Mouse (Mus musculus) hindbrain, embryonic 15.5 days (tissue): ENCODE measurements around the gene Rab3ip. TPM values are rescaled to one million over a fixed set of nuclear protein-coding genes. Genes with fewer than 3 reads are reported as not detected.

Experiments
- ATAC-seq: fragments of 200-750 bp; cut with Nextera tagmentation; 2 replicates; pipeline ENCODE4 v1.8.0; 2017; ENCODE audit warnings: low read depth, moderate number of reproducible peaks, moderate TSS enrichment; ENCODE audit not compliant: low FRiP score
- H3K27ac ChIP-seq: fragments of 300-500 bp; sonication (generic); replicated peaks from 2 replicates; pipeline ENCODE4 v1.5.1; 2015; ENCODE audit warnings: mild to moderate bottlenecking, inconsistent platforms
- H3K27me3 ChIP-seq: fragments of 300-500 bp; sonication (generic); 2 replicates; pipeline ENCODE4 v1.6.1; 2015; ENCODE audit warnings: control low read depth, inconsistent platforms
- H3K36me3 ChIP-seq: fragments of 300-500 bp; sonication (generic); 2 replicates; pipeline ENCODE4 v1.6.1; 2015; ENCODE audit warnings: control low read depth, inconsistent platforms
- H3K4me1 ChIP-seq: fragments of 300-500 bp; sonication (generic); replicated peaks from 2 replicates; pipeline ENCODE4 v1.6.1; 2015; ENCODE audit warnings: control low read depth, inconsistent platforms
- H3K4me2 ChIP-seq: fragments of 300-500 bp; sonication (generic); 2 replicates; pipeline ENCODE4 v1.6.1; 2015; ENCODE audit warnings: moderate library complexity, mild to moderate bottlenecking, inconsistent platforms
- H3K4me3 ChIP-seq: fragments of 300-500 bp; sonication (generic); 2 replicates; pipeline ENCODE4 v1.5.1; 2015; ENCODE audit warnings: mild to moderate bottlenecking, inconsistent platforms
- H3K9ac ChIP-seq: fragments of 300-500 bp; sonication (generic); 2 replicates; pipeline ENCODE4 v1.6.1; 2015; ENCODE audit warnings: inconsistent platforms
- H3K9me3 ChIP-seq: fragments of 300-500 bp; sonication (generic); 2 replicates; pipeline ENCODE4 v1.6.1; 2016; ENCODE audit warnings: control low read depth, inconsistent platforms
- WGBS: fragments of 180-500 bp; shearing (Covaris S2); methylation state at CpG from one replicate; pipeline ENCODE4 v1.1.7; 2015; 5-methylcytosine and 5-hydroxymethylcytosine counted together
- polyA plus RNA-seq: library from polyadenylated mRNA; unstranded; fragments of >200 nt; fragmentation: Nextera tagmentation; extraction: Ambion mirVana; gene quantifications from 2 replicates; pipeline ENCODE4 v1.2.1, GENCODE M21; 2015

Rab3ip gene
- polyA plus RNA-seq, 1 experiment from 2014 or later = 45.1 TPM

DNA sequence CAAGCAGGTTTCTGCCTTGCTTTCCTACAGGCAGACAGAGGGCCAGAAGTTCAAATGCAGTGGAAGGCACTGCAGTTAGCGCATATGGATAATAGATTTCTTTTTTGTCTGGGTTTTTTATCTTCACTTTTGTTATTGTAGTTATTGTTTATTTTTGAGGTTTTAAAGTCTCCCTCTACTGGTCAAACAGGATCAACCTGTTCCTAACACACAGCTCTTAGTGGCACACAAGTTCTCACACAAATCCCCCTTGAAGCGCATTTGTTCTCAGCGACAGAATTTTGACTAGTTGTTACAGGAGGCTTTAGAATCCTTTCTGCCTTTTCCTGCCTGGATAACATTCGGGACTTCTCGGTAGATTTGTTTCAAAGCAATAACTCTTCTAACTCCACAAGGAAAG, 67.0 kb downstream of the Rab3ip start:
- Histone ChIP-seq H3K36me3 (no peaks in the 10 kb centered on the region), H3K9me3 (no peaks in the 10 kb centered on the region), H3K4me1 (no peaks in the 10 kb centered on the region), H3K27ac (no peak overlapping the region), H3K4me2 (no peak overlapping the region), H3K9ac (no peak overlapping the region), H3K4me3 (no peak overlapping the region), H3K27me3 (no peaks in the 10 kb centered on the region)
- 69% methylated on average over 5 of the region's 5 CpGs for WGBS
- ATAC-seq = no peak

DNA sequence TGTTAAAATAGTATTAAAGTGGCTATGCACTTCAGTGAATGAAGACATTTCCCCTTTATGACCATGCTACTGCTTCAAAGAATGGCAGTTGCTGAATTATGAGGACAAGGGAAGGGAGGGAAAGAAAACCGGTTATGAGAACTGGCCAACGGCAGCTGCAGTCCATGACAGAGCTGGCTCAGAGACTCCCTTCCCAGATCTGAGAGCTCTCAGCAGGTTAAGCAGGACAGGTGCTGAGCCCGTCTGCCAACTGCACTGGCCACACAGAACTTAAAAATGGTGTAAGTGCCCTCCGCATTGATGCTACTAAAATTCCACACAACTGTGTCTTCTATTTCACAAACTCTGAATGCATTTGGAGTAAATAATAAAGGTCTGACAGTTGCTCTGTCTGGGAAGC, 73.1 kb downstream of the Rab3ip start:
- Histone ChIP-seq H3K4me2 (no peak overlapping the region), H3K36me3 (no peaks in the 10 kb centered on the region), H3K4me3 (no peak overlapping the region), H3K4me1 (no peaks in the 10 kb centered on the region), H3K9me3 (no peaks in the 10 kb centered on the region), H3K27ac (no peak overlapping the region), H3K9ac (no peak overlapping the region), H3K27me3 (no peaks in the 10 kb centered on the region)
- WGBS = 86% methylated on average over 4 of the region's 4 CpGs
- ATAC-seq = no peak

DNA sequence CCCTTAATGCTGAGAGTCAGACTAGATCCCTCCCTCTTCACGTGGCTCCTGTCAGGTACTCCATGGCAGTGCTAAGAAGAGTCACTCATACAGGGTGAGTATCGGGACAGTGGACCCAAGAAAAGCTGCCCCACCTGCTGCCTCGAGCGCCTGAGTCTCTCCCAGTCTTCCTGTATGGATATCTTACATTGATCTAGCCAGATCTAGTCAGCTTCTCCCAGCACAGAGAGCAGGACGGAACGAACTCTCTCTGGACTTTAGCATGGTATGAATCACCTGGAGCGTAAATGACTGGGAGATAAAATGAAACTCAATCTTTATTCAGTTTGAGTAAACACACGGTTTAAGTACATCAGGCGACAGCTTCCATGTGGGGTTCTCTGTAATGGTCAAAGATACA, 76.1 kb downstream of the Rab3ip start:
- H3K36me3 ChIP-seq = no peaks in the 10 kb centered on the region
- no peaks in the 10 kb centered on the region for H3K4me1 ChIP-seq
- H3K9me3 ChIP-seq = no peaks in the 10 kb centered on the region
- H3K4me2 ChIP-seq = no peak overlapping the region
- H3K27me3 ChIP-seq = no peaks in the 10 kb centered on the region
- no peak for ATAC-seq
- H3K9ac ChIP-seq = no peak overlapping the region
- no peak overlapping the region for H3K4me3 ChIP-seq
- H3K27ac ChIP-seq = no peak overlapping the region
- WGBS = 88% methylated on average over 9 of the region's 9 CpGs

DNA sequence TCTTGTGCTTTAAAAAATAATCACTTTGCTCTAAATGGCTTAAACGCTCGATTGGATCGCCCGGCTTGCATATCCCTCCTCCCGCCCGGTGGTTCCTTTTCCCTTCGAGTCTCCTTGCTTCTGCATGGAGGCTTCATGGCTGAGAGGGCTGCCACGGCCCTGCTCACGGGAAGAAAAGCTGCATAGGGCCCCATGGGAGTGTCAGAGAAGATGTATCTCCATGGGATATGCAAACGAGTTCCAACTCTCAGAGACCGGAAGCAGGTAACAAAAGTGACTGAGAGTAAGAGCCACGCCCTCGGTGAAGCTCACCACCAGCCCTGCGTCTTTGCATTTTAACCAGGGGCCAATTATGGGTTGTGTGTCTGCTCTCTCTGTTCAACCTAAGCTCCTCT, 78.6 kb downstream of the Rab3ip start:
- Histone ChIP-seq H3K27ac (no peak overlapping the region), H3K4me2 (0 out of 2 replicates have a peak overlapping the region, but pooled peaks have one; percentile 10)

DNA sequence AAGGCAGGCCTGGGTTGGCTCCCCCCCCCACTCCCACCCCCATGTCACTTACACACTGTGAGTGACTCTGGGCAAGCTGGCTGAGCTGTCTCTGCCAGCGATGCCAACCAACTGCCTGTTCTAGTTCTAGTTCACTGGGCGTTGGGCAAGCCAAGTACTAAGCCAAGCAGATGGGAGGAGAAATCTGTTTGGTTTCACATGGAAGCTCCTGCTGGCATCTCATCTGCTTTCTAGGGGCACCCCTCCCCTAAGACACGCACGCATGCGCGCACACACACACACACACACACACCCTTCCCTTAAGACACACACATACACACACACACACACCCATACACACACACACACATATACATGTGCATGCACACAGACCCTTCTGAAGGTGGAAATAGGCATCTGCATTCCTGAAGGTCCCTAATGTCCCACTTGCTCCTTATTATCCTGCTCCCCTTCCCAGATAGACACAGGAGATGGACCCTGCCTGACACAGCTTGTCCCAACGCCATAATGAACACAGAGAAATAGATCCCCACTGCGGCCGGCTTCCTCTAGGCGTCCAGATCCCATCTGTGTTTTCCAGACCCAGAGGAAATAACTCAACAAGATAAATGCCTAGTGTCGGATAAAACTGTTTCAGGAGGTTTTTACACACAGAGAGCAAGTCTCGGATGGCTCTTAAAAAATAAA, 79.1 kb downstream of the Rab3ip start:
- Histone ChIP-seq H3K36me3 (no peaks in the 10 kb centered on the region), H3K27me3 (no peaks in the 10 kb centered on the region), H3K9me3 (no peaks in the 10 kb centered on the region), H3K4me3 (no peak overlapping the region), H3K9ac (no peak overlapping the region), H3K27ac (no peak overlapping the region), H3K4me2 (0 out of 2 replicates have a peak overlapping the region, but pooled peaks have one; percentile 10), H3K4me1 (no peaks in the 10 kb centered on the region)
- peak; percentile 81 for ATAC-seq
- WGBS = 70% methylated on average over 12 of the region's 12 CpGs

More for the DNA sequence above, 78.6 kb downstream of the Rab3ip start:
- 49% methylated on average over 14 of the region's 14 CpGs for WGBS
- ATAC-seq = no peak
- no peaks in the 10 kb centered on the region for H3K27me3 ChIP-seq
- H3K9me3 ChIP-seq = no peaks in the 10 kb centered on the region
- H3K4me3 ChIP-seq = no peak overlapping the region
- no peaks in the 10 kb centered on the region for H3K4me1 ChIP-seq
- H3K9ac ChIP-seq = no peak overlapping the region
- H3K36me3 ChIP-seq = no peaks in the 10 kb centered on the region

DNA sequence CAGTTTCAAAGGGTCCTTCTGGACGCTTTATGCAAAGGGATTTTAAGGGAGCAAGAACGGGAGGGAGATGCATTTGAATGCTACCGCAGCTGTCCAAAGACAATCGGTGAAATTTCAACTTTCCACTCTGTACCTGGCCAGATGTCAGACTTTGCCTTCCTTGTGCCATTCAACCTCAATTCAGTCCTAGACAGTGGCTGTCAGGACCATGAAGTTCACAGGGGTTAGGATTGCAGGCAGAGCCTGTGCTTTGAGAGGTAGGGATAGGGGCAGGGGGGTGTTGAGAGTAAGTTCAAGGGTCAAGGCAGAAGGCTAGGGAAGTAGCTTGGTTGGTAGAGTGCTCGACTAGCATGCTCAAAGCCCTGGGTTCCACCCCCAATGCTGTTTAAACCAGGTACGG, 79.8 kb downstream of the Rab3ip start:
- no peak overlapping the region for H3K27ac ChIP-seq
- no peaks in the 10 kb centered on the region for H3K36me3 ChIP-seq
- no peak overlapping the region for H3K4me3 ChIP-seq
- H3K9ac ChIP-seq = no peak overlapping the region
- no peaks in the 10 kb centered on the region for H3K27me3 ChIP-seq
- no peaks in the 10 kb centered on the region for H3K9me3 ChIP-seq
- peak; percentile 6; the same call in 1 of the 2 replicates for ATAC-seq
- no peak overlapping the region for H3K4me2 ChIP-seq
- WGBS = 88% methylated on average over 6 of the region's 6 CpGs
- H3K4me1 ChIP-seq = no peaks in the 10 kb centered on the region

Other genes starting within 250 kb of the Rab3ip start
- gene Myrfl, start 53.9 kb downstream of the Rab3ip start, polyA plus RNA-seq = 0.10 and 0.13 TPM in 2 replicates
- not detected in 2 replicates for gene Gm10271, start 21.8 kb upstream of the Rab3ip start, polyA plus RNA-seq
- 0.08 and 0.17 TPM in 2 replicates for gene Best3, start 35.5 kb upstream of the Rab3ip start, polyA plus RNA-seq
- gene Lrrc10, start 94.6 kb upstream of the Rab3ip start, polyA plus RNA-seq = not detected in 2 replicates
- gene Cct2, start 113.0 kb upstream of the Rab3ip start, polyA plus RNA-seq = 237 and 245 TPM in 2 replicates
- 20.3 and 23.4 TPM in 2 replicates for gene Frs2, start 197.8 kb upstream of the Rab3ip start, polyA plus RNA-seq